Mouse (Mus musculus): ENCODE results near the gene Rbm3.

- no peak for TF ChIP-seq CTCF (IDR thresholded peaks at IDR 0.05; ENCODE audit: insufficient read depth, low read length)
- TF ChIP-seq POLR2A (IDR thresholded peaks at IDR 0.05; ENCODE audit: borderline replicate concordance, extremely low read depth, low read depth, low read length): no peak
Observed at GRCm38 (mm10) chrX:8143750-8144149, 1.9 kb downstream of the Rbm3 start.
